Comparison of ENCODE assay signal across 23 mouse cellular contexts in genomic region chr13:24067553-24067952, GRCm38 (mm10).
A peak's percentile ranks its signal among the peaks of the same experiment; 100 is the strongest.
DNase-seq lines count a peak whose midpoint lies in the region; ATAC-seq lines count a peak whose summit lies in the region.
"Had no signal": no experiment of that assay in that cellular context is flagged by ENCODE, and none has a peak within 500 bp of the region (broad histone marks: within the 10 kb centered on the region; RNA-seq: fewer than 3 reads in every experiment).

No protein-coding gene starts in this region.

- H3K4me3 ChIP-seq in forebrain, embryonic 14.5 days (ENCODE audit: low read depth, low read length), result no peak overlapping the region
- no peak overlapping the region for H3K4me3 ChIP-seq in forebrain, embryonic 12.5 days (replicated peaks)
- H3K4me3 ChIP-seq in midbrain, embryonic 14.5 days (replicated peaks; ENCODE audit: low read depth, low read length), result no peak overlapping the region
- no peak overlapping the region for H3K4me3 ChIP-seq in midbrain, embryonic 10.5 days
- H3K4me3 ChIP-seq: embryonic facial prominence, embryonic 13.5 days; heart, embryonic 15.5 days; hindbrain, embryonic 12.5 days; intestine, embryonic 15.5 days; kidney, embryonic 15.5 days; myocyte; stomach, embryonic 15.5 days had no signal

- no peaks in the 10 kb centered on the region; the same call in 1 of the 2 replicates for H3K4me1 ChIP-seq in forebrain, embryonic 14.5 days (ENCODE audit: control insufficient read depth, insufficient read depth, low read length)
- 0 out of 2 replicates have a peak, but pooled peaks cover 4% of the 10 kb centered on the region for H3K4me1 ChIP-seq in forebrain, embryonic 12.5 days
- H3K4me1 ChIP-seq in midbrain, embryonic 14.5 days (ENCODE audit: control insufficient read depth, insufficient read depth, low read length), result no peaks in the 10 kb centered on the region
- no peaks in the 10 kb centered on the region for H3K4me1 ChIP-seq in midbrain, embryonic 10.5 days
- H3K4me1 ChIP-seq: heart, embryonic 15.5 days; hindbrain, embryonic 12.5 days; intestine, embryonic 15.5 days; kidney, embryonic 15.5 days; stomach, embryonic 15.5 days had no signal

- no peaks in the 10 kb centered on the region for H3K9me3 ChIP-seq in forebrain, embryonic 14.5 days (replicated peaks; ENCODE audit: control insufficient read depth, low read length)
- H3K9me3 ChIP-seq in forebrain, embryonic 12.5 days, result no peaks in the 10 kb centered on the region
- no peaks in the 10 kb centered on the region for H3K9me3 ChIP-seq in midbrain, embryonic 14.5 days (ENCODE audit: control insufficient read depth, low read length)
- no peaks in the 10 kb centered on the region for H3K9me3 ChIP-seq in midbrain, embryonic 10.5 days (replicated peaks)
- H3K9me3 ChIP-seq: embryonic facial prominence, embryonic 13.5 days; heart, embryonic 15.5 days; hindbrain, embryonic 12.5 days; intestine, embryonic 15.5 days; kidney, embryonic 15.5 days; stomach, embryonic 15.5 days had no signal

- WGBS in forebrain, embryonic 14.5 days, result 91% methylated on average over 8 of the region's 8 CpGs
- 92% methylated on average over 8 of the region's 8 CpGs for WGBS in forebrain, embryonic 12.5 days
- 64% methylated on average over 8 of the region's 8 CpGs for WGBS in midbrain, embryonic 14.5 days
- 96% methylated on average over 8 of the region's 8 CpGs for WGBS in midbrain, embryonic 10.5 days

- no peaks in the 10 kb centered on the region for H3K27me3 ChIP-seq in forebrain, embryonic 14.5 days (replicated peaks; ENCODE audit: control insufficient read depth, insufficient read depth, low read length)
- H3K27me3 ChIP-seq in forebrain, embryonic 12.5 days, result no peaks in the 10 kb centered on the region
- H3K27me3 ChIP-seq in midbrain, embryonic 14.5 days (ENCODE audit: control insufficient read depth, insufficient read depth, low read length), result no peaks in the 10 kb centered on the region
- no peaks in the 10 kb centered on the region for H3K27me3 ChIP-seq in midbrain, embryonic 10.5 days (ENCODE audit: low read depth, poor library complexity, severe bottlenecking)
- H3K27me3 ChIP-seq: embryonic facial prominence, embryonic 13.5 days; heart, embryonic 15.5 days; hindbrain, embryonic 12.5 days; intestine, embryonic 15.5 days; kidney, embryonic 15.5 days; stomach, embryonic 15.5 days had no signal

- no peak for ATAC-seq in forebrain, embryonic 14.5 days
- no peak for ATAC-seq in forebrain, embryonic 12.5 days (ENCODE audit: low FRiP score)
- no peak for ATAC-seq in midbrain, embryonic 14.5 days (ENCODE audit: low FRiP score, low TSS enrichment)
- ATAC-seq: intestine, embryonic 15.5 days; liver, postnatal 0 days had no signal

- no peak overlapping the region for H3K9ac ChIP-seq in forebrain, embryonic 14.5 days (ENCODE audit: low read length)
- H3K9ac ChIP-seq in forebrain, embryonic 12.5 days, result no peak overlapping the region
- H3K9ac ChIP-seq in midbrain, embryonic 14.5 days (replicated peaks; ENCODE audit: low read length), result no peak overlapping the region
- H3K9ac ChIP-seq: embryonic facial prominence, embryonic 13.5 days; heart, embryonic 15.5 days; hindbrain, embryonic 12.5 days; intestine, embryonic 15.5 days; kidney, embryonic 15.5 days; liver, postnatal 0 days; stomach, embryonic 15.5 days had no signal

- no peaks in the 10 kb centered on the region for H3K36me3 ChIP-seq in forebrain, embryonic 14.5 days (ENCODE audit: control insufficient read depth, insufficient read depth, low read length)
- H3K36me3 ChIP-seq in forebrain, embryonic 12.5 days (replicated peaks), result peaks cover 9% of the 10 kb centered on the region; the same call in 1 of the 2 replicates
- peaks cover 4% of the 10 kb centered on the region; the same call in 1 of the 2 replicates for H3K36me3 ChIP-seq in midbrain, embryonic 14.5 days (ENCODE audit: control insufficient read depth, insufficient read depth, low read length)
- H3K36me3 ChIP-seq in midbrain, embryonic 10.5 days, result no peaks in the 10 kb centered on the region
- H3K36me3 ChIP-seq: heart, embryonic 15.5 days; hindbrain, embryonic 12.5 days; stomach, embryonic 15.5 days had no signal

- DNase-seq in forebrain, embryonic 14.5 days (ENCODE audit: low spot score), result peak; percentile 35
- DNase-seq in midbrain, embryonic 14.5 days, result peak; percentile 32
- no peak for DNase-seq in midbrain, embryonic 10.5 days (ENCODE audit: low spot score)
- peak; percentile 60 for DNase-seq in hindlimb bud, embryonic 11.5 days (ENCODE audit: extremely low spot score, low read depth, low spot score)
- no peak for DNase-seq in left cerebral cortex, adult 8-10 months (ENCODE audit: low spot score in 2 of 2)
- no peak for DNase-seq in thymus, postnatal 4 days
- DNase-seq in yolk sac, embryonic 10.5 days (ENCODE audit: low spot score), result no peak
- DNase-seq: cerebellum, adult 9-11 months; gastrocnemius, postnatal 10 days; heart, adult 18-20 months; liver; liver, postnatal 0 days; lung, postnatal 14 days; spleen, adult 18-20 months; thymus, adult 2 months had no signal

- no peak overlapping the region for H3K27ac ChIP-seq in forebrain, embryonic 14.5 days (ENCODE audit: low read depth, low read length)
- H3K27ac ChIP-seq in forebrain, embryonic 12.5 days, result no peak overlapping the region
- H3K27ac ChIP-seq in midbrain, embryonic 14.5 days (replicated peaks; ENCODE audit: low read depth, low read length), result no peak overlapping the region
- H3K27ac ChIP-seq in midbrain, embryonic 10.5 days (replicated peaks), result no peak overlapping the region
- H3K27ac ChIP-seq: embryonic facial prominence, embryonic 13.5 days; heart, embryonic 15.5 days; hindbrain, embryonic 12.5 days; intestine, embryonic 15.5 days; kidney, embryonic 15.5 days; stomach, embryonic 15.5 days had no signal

- H3K4me2 ChIP-seq in forebrain, embryonic 14.5 days (ENCODE audit: low read length), result no peak overlapping the region
- H3K4me2 ChIP-seq in forebrain, embryonic 12.5 days, result no peak overlapping the region
- no peak overlapping the region for H3K4me2 ChIP-seq in midbrain, embryonic 14.5 days (ENCODE audit: low read length)
- H3K4me2 ChIP-seq: embryonic facial prominence, embryonic 13.5 days; heart, embryonic 15.5 days; hindbrain, embryonic 12.5 days; intestine, embryonic 15.5 days; kidney, embryonic 15.5 days; stomach, embryonic 15.5 days had no signal

Comparison
In these comparisons a context has a peak if more than half of its experiments do, and no peak if none do; other contexts are left out.
1. DNase-seq: peak in forebrain, embryonic 14.5 days (single experiment), midbrain, embryonic 14.5 days (single experiment) and hindlimb bud, embryonic 11.5 days (single experiment); none in midbrain, embryonic 10.5 days (single experiment), left cerebral cortex, adult 8-10 months (0 of 2), thymus, postnatal 4 days (single experiment) and yolk sac, embryonic 10.5 days (single experiment).